Mouse (Mus musculus): ENCODE results near the gene Gm21650.
"Not testable (repeated sequence)": the region's sequence is repeated elsewhere in the genome, so short reads cannot be mapped to it uniquely, and the experiment has no call there.

Gene Gm21650

DNA sequence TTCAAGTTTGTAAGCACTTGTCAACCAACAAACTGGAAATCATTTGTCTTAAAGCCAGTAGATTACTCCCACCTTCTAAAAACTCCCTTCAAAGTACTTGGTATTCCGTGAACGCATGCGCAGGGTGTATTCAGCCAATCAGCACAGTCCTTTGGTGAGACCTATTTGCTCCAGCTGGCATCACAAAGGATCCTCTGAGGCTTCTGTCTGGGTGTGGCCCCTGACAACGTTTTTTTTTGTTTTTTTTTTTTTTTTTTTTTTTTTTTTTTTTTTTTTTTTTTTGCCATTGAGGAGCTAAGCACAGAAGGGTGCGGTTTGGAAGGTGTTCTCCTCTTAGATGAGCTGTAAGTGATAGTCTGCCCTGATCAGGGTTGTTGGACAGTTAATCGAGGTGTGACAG, at the start of gene Gm21650:
Gene Gm21650 (plus strand): TSS at position 301 of the 400 bp plus-strand sequence.
- DNase-seq (ENCODE audit: low spot score in 2 of 2), result not testable (repeated sequence)

All from left cerebral cortex, adult 9 months (tissue).